Mouse (Mus musculus) limb, embryonic 13.5 days (tissue): ENCODE measurements around the gene Ktn1. TPM values are rescaled to one million over a fixed set of nuclear protein-coding genes. Genes with fewer than 3 reads are reported as not detected.
A peak's percentile ranks its signal among the peaks of the same experiment; 100 is the strongest.

ENCODE experiments used
- ATAC-seq: fragments of 200-750 bp; cut with Nextera tagmentation; 2 replicates; pipeline ENCODE4 v1.8.0; 2017; ENCODE audit warnings: low read depth, moderate number of reproducible peaks, moderate TSS enrichment; ENCODE audit not compliant: low FRiP score
- H3K27ac ChIP-seq: fragments of 300-500 bp; sonication (generic); 2 replicates; pipeline ENCODE4 v1.5.1; 2015; ENCODE audit warnings: inconsistent platforms, mild to moderate bottlenecking, moderate library complexity
- H3K27me3 ChIP-seq: fragments of 300-500 bp; sonication (generic); 2 replicates; pipeline ENCODE4 v1.6.1; 2015; ENCODE audit warnings: mild to moderate bottlenecking, inconsistent platforms
- H3K36me3 ChIP-seq: fragments of 300-500 bp; sonication (generic); 2 replicates; pipeline ENCODE4 v1.6.1; 2015; ENCODE audit warnings: inconsistent platforms, mild to moderate bottlenecking, moderate library complexity
- H3K4me1 ChIP-seq: fragments of 300-500 bp; sonication (generic); 2 replicates; pipeline ENCODE4 v1.6.1; 2015; ENCODE audit warnings: inconsistent platforms
- H3K4me2 ChIP-seq: fragments of 300-500 bp; sonication (generic); replicated peaks from 2 replicates; pipeline ENCODE4 v1.6.1; 2015; ENCODE audit warnings: inconsistent platforms, mild to moderate bottlenecking, moderate library complexity
- H3K4me3 ChIP-seq: fragments of 300-500 bp; sonication (generic); 2 replicates; pipeline ENCODE4 v1.5.1; 2015; ENCODE audit warnings: moderate library complexity, mild to moderate bottlenecking, inconsistent platforms
- H3K9ac ChIP-seq: fragments of 300-500 bp; sonication (generic); 2 replicates; pipeline ENCODE4 v1.6.1; 2015; ENCODE audit warnings: mild to moderate bottlenecking, inconsistent platforms
- H3K9me3 ChIP-seq: fragments of 300-500 bp; sonication (generic); 2 replicates; pipeline ENCODE4 v1.6.1; 2016; ENCODE audit warnings: inconsistent platforms
- WGBS: fragments of 180-500 bp; shearing (Covaris S2); methylation state at CpG from one replicate; pipeline ENCODE4 v1.1.7; 2015; 5-methylcytosine and 5-hydroxymethylcytosine counted together
- polyA plus RNA-seq: library from polyadenylated mRNA; unstranded; fragments of >200 nt; fragmentation: Nextera tagmentation; extraction: Ambion mirVana; gene quantifications from 2 replicates; pipeline ENCODE4 v1.2.1, GENCODE M21; 2015

Ktn1 gene
- polyA plus RNA-seq, 1 experiment from 2014 or later, result 58.7 TPM

DNA sequence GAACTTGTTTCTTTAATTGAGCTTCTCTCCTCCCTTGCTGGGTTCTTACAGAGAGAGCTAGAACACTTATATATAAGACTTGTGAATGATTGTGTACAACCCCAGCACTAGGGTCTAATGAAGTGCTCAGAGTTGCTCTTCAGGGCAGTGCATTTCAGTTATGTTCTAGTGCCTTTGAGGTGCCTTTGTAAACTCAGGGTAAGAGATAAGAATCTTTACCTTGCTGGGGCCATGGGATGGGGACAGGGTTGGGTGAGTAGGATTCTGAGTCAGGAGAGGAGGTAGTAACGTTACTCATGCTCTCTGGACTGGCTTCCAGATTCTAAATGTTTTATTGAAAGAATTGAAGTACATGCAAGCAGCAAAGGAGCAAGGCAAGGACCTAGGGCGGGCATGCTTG, 92.8 kb downstream of the Ktn1 start:
- Histone ChIP-seq H3K27ac (no peak overlapping the region), H3K27me3 (no peaks in the 10 kb centered on the region), H3K4me3 (no peak overlapping the region), H3K4me2 (no peak overlapping the region), H3K36me3 (peaks cover 39% of the 10 kb centered on the region), H3K4me1 (peaks cover 24% of the 10 kb centered on the region), H3K9me3 (no peaks in the 10 kb centered on the region), H3K9ac (no peak overlapping the region)
- no peak for ATAC-seq
- 91% methylated on average over 2 of the region's 2 CpGs for WGBS

DNA sequence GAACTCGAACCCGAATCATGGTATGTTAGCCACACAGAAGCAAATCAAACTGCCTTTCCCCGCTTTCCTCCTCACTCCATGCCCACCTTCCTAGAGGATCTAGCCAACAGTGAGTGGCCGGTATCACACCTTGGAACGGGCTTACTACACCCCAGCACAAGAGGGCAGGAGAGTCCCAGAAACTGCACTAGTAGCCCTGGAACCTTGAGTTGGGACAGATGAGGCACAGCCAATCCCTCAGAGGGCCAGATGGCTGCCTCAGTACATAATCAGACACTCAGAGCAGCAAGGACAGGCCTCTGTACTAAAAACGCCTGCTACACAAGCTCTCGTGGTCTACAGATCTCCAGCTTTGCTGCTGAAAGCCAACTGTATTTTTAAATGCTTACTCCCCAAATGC, 94.4 kb downstream of the Ktn1 start:
- Histone ChIP-seq H3K36me3 (peaks cover 25% of the 10 kb centered on the region), H3K4me3 (no peak overlapping the region), H3K27ac (no peak overlapping the region), H3K4me1 (peaks cover 29% of the 10 kb centered on the region), H3K9ac (no peak overlapping the region), H3K9me3 (no peaks in the 10 kb centered on the region), H3K4me2 (no peak overlapping the region), H3K27me3 (no peaks in the 10 kb centered on the region)
- WGBS, result 91% methylated on average over 7 of the region's 7 CpGs
- no peak for ATAC-seq

DNA sequence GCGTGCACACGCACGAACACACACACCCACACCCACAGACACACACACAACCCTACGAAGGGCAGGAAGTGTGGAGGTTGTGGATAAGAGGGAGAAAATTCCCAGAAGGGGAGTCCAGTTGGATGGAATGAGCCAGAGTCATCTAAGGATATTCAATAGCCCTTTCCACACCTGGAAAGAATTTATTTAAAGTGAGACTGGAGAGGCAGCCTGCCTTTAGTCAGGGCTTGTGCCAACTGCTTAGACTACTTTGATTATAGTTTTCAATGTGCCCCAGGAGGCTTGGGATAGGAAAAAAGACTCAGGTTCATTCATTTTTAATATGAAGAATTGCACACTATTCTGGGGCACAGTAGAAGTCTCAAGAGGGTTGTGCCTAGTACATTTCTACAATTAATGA, 96.8 kb downstream of the Ktn1 start:
- Histone ChIP-seq H3K9me3 (no peaks in the 10 kb centered on the region), H3K4me3 (no peak overlapping the region), H3K4me1 (peaks cover 29% of the 10 kb centered on the region), H3K9ac (no peak overlapping the region), H3K27me3 (no peaks in the 10 kb centered on the region), H3K4me2 (no peak overlapping the region), H3K36me3 (peaks cover 16% of the 10 kb centered on the region), H3K27ac (peak overlapping the region; percentile 3; the same call in 1 of the 2 replicates)
- WGBS, result 58% methylated on average over 4 of the region's 4 CpGs
- peak; percentile 33 for ATAC-seq

DNA sequence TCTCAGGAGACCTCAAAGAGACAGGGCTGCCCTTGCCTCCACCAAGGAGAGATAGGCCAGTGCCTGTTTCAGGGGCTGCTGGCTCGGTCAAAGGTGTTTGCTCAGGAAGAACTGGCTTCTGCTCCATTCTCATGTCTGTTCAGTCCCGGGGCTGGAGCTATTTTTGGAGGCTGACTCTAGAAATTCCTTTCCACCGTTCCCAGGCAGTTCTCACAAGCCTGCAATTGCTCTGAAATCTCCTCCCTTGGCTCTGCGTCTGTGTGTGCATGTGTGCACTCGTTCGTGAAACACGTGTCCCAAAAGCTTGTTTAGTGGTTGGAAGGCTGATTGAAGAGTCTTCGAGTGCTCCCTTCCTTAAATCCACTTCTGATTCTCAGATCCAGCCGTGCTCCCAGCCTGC, 99.3 kb downstream of the Ktn1 start:
- H3K4me3 ChIP-seq, result no peak overlapping the region
- no peaks in the 10 kb centered on the region for H3K27me3 ChIP-seq
- H3K36me3 ChIP-seq, result peaks cover 11% of the 10 kb centered on the region
- H3K9me3 ChIP-seq, result no peaks in the 10 kb centered on the region
- WGBS, result 68% methylated on average over 9 of the region's 9 CpGs
- no peak overlapping the region for H3K9ac ChIP-seq
- no peak overlapping the region for H3K4me2 ChIP-seq
- no peak for ATAC-seq
- peaks cover 35% of the 10 kb centered on the region for H3K4me1 ChIP-seq
- no peak overlapping the region for H3K27ac ChIP-seq

DNA sequence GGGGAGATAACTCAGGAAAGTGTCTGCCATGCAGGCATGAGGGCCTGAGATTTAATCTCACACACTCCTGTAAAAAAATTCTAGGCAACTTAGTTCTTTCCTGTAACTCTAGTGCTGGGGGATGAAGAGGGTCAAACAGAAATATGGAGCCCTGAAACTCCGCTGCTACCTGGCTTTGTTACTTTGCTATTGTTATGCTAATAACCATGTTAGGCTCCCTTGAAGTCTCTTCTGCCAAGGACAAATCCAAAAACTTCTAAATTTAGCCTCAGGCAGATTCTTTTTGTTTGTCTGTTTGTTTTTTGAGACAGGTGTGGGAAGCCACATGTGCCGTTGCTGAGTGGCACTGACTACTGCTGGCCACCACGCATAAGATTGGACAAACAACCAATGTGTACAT, 100.5 kb downstream of the Ktn1 start:
- H3K27me3 ChIP-seq, result no peaks in the 10 kb centered on the region
- no peak for ATAC-seq
- H3K9ac ChIP-seq, result no peak overlapping the region
- H3K4me1 ChIP-seq, result peaks cover 36% of the 10 kb centered on the region
- peaks cover 6% of the 10 kb centered on the region; the same call in 1 of the 2 replicates for H3K36me3 ChIP-seq
- no peaks in the 10 kb centered on the region for H3K9me3 ChIP-seq
- WGBS, result 89% methylated on average over 3 of the region's 3 CpGs
- no peak overlapping the region for H3K27ac ChIP-seq
- no peak overlapping the region for H3K4me3 ChIP-seq
- H3K4me2 ChIP-seq, result no peak overlapping the region

DNA sequence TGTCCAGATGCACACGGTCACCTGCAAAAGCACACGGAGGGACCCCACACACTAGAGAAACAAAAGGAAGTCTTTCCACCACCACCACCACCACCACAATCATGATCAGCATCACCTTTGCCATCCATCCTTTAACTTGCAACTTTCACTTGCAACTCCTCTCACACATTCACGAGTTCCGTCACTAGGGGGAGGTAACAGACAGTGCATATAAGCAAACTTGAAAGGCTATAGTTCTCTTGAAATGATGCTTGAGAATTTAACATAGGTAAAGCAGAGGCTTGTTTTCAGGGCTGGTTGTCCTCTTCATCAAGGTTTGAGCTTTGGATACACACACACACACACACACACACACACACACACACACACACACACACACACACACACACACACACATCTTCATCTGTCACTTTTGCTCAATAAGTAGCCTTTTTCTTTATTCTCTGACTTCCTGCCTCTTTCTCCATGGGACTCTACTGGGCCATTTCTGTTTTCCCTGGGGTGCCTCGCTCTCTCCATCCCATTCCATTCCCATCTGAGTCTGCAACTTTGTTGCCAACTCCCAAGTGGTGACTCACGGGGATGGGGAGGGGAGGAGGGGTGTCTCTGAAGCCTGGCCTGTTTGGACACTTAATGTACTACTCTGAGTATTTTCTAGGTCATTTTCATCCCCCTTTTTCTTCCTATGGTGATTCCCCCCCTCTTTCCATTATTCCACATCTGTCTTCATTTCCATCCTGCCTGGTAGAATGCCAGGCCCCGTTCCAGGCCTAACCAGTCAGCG, 103.4 kb downstream of the Ktn1 start:
- Histone ChIP-seq H3K4me2 (no peak overlapping the region), H3K27me3 (no peaks in the 10 kb centered on the region), H3K36me3 (peaks cover 6% of the 10 kb centered on the region; the same call in 1 of the 2 replicates), H3K9ac (no peak overlapping the region), H3K27ac (no peak overlapping the region), H3K9me3 (no peaks in the 10 kb centered on the region), H3K4me3 (no peak overlapping the region), H3K4me1 (peaks cover 24% of the 10 kb centered on the region)
- WGBS, result 50% methylated on average over 8 of the region's 8 CpGs
- no peak for ATAC-seq

DNA sequence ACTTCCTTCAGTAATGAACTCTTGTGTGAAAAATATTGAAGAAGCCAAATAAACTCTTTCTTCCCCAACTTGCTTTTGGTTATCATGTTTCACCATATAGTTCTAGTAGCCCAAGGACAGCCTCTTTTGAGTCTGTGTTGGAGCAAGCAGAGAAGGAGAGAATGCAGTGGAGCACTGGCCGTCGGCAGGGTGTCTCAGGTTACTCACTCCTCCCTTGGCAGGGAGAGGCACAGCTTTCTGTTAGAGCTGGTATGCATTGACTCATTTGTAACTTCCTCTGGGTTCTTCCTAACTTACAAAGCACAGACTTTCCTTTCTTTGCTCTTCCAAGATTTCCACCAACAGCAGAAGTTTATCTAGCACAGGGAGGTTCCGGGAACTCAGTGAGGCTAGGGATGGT, 105.3 kb downstream of the Ktn1 start:
- no peak for ATAC-seq
- WGBS, result 27% methylated on average over 3 of the region's 3 CpGs
- Histone ChIP-seq H3K27me3 (no peaks in the 10 kb centered on the region), H3K9ac (no peak overlapping the region), H3K9me3 (no peaks in the 10 kb centered on the region), H3K4me3 (no peak overlapping the region), H3K27ac (no peak overlapping the region), H3K36me3 (peaks cover 6% of the 10 kb centered on the region; the same call in 1 of the 2 replicates), H3K4me2 (no peak overlapping the region), H3K4me1 (peaks cover 18% of the 10 kb centered on the region)

DNA sequence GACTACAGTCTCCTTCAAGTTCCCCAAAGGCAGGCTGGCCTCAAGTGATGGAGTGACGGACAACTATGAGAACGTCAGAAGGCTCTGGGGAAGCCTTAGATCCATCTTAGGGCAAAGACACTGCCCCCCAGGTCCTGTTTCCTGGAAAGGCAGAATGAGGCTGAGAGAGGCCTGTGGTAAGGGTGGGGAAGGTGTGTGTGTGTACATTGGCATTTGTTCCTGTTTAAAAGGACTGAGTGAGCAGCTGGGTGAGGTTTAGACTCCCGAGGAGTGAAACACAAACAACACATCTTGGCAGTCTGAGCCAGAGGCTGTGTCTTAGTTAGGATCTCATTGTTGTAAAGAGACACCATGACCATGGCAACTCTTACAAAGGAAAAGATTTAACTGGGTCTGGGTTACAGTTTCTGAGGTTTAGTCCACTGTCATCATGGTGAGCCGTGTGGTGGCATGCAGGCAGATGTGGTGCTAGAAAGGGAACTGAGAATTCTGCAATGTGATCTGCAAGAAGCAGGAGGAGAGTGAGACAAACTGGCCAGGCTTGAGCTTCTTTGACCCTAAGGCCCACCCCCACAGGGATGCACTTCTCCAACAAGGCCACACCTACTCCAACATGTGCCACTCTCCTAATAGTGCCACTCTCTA, 106.1 kb downstream of the Ktn1 start:
- WGBS, result 79% methylated on average over 4 of the region's 4 CpGs
- Histone ChIP-seq H3K9ac (no peak overlapping the region), H3K27ac (no peak overlapping the region), H3K4me1 (peaks cover 18% of the 10 kb centered on the region), H3K9me3 (no peaks in the 10 kb centered on the region), H3K4me2 (no peak overlapping the region), H3K4me3 (no peak overlapping the region), H3K27me3 (no peaks in the 10 kb centered on the region), H3K36me3 (peaks cover 5% of the 10 kb centered on the region; the same call in 1 of the 2 replicates)
- no peak for ATAC-seq

DNA sequence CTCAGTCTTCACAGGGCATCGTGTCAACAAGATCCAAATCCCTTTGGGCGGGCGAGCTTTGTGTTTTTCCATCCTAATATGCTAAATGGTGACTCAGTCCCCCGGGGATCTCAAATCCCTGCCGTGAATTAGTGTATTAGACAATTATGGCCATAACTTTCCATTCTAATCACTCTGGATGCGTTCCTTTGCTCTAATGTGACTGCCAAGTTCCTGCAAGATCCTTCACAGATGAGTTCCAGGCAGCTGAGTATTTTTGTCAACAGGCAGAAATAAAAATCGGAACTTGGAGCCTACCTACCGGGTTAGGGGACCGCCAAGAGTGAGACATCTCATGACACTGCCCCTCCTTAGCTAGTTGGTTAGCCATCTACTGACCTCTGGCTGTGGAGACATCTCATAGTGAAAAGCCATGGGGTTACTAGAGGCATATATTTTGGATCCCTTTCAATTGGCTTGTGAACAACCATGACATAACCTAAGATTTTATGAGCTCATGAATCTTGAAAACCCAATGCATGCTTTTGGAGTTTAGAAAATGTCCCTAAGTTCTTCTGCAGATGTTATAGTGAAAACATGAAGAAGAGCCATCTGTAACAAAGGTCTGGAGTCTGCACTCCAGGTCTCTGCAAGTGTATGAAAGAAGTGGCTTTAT, 108.3 kb downstream of the Ktn1 start:
- H3K36me3 ChIP-seq, result no peaks in the 10 kb centered on the region
- H3K27ac ChIP-seq, result no peak overlapping the region
- peaks cover 18% of the 10 kb centered on the region for H3K4me1 ChIP-seq
- no peak overlapping the region for H3K4me2 ChIP-seq
- H3K27me3 ChIP-seq, result no peaks in the 10 kb centered on the region
- no peak for ATAC-seq
- 85% methylated on average over 9 of the region's 9 CpGs for WGBS
- no peaks in the 10 kb centered on the region for H3K9me3 ChIP-seq
- H3K9ac ChIP-seq, result no peak overlapping the region
- no peak overlapping the region for H3K4me3 ChIP-seq

DNA sequence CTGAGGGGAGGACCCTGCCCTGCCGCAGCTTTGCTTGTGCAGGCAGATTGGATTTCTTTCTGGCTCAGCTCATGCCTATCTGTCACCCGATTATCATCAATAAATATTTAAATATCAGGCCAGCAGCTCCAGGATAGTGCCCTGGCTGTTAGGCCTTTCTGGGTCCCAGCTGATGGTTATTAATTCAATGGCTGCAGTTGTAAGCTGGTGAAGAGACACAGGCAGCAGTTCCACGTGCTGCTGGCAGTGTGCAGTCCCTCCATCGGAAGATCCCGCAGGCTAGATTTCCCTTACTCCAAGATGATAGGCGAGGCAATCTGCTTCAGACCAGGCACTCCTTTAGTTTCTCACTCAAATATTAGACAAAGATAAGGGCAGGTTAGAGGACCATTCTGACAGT, 116.9 kb downstream of the Ktn1 start:
- H3K4me1 ChIP-seq, result no peaks in the 10 kb centered on the region
- WGBS, result 75% methylated on average over 6 of the region's 6 CpGs
- H3K9ac ChIP-seq, result no peak overlapping the region
- H3K27me3 ChIP-seq, result no peaks in the 10 kb centered on the region
- no peak overlapping the region for H3K4me3 ChIP-seq
- no peaks in the 10 kb centered on the region for H3K9me3 ChIP-seq
- no peaks in the 10 kb centered on the region for H3K36me3 ChIP-seq
- H3K27ac ChIP-seq, result no peak overlapping the region
- ATAC-seq, result no peak
- no peak overlapping the region for H3K4me2 ChIP-seq

DNA sequence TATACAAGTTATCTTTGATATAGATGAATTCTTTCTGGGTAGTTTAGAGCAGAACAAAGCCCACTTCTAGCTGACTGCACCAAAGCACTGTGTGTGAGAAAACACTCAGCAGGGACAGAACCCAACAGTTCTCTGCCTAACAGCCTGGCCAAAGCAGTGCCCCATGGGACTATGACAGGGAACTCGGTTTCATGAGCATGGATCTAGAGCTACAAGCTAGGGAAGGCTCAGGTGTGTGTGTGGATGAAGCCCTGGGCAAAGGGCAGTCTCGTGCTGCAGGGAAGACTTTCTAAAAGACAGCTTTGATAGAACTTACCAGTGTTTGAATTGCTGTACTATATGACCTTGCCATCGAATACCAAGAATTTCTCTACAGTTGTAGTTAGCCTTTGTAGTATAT, 117.5 kb downstream of the Ktn1 start:
- H3K4me3 ChIP-seq, result no peak overlapping the region
- no peak for ATAC-seq
- no peaks in the 10 kb centered on the region for H3K27me3 ChIP-seq
- H3K36me3 ChIP-seq, result no peaks in the 10 kb centered on the region
- H3K4me1 ChIP-seq, result 0 out of 2 replicates have a peak, but pooled peaks cover 3% of the 10 kb centered on the region
- 80% methylated on average over 3 of the region's 3 CpGs for WGBS
- no peak overlapping the region for H3K27ac ChIP-seq
- H3K9ac ChIP-seq, result no peak overlapping the region
- H3K9me3 ChIP-seq, result no peaks in the 10 kb centered on the region
- H3K4me2 ChIP-seq, result no peak overlapping the region

DNA sequence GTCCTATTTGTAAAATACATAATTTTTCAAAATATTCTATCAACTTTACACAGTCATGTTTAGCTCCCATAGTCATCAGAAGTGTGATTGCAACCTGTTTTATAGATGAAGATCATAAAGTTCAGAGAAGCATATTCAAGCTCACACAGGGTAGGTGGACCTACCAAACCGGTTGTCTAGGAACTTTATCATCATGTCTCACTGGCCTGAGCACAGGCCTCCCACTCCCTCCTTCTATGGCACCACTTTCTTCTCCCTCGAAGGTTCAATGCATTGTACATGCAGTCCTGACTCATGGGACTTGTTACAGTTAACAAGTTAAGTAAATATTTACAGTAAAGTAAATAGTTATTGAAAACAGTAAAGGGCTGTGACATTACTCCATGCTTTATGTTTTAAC, 118.1 kb downstream of the Ktn1 start:
- no peak for ATAC-seq
- Histone ChIP-seq H3K27ac (no peak overlapping the region), H3K4me3 (no peak overlapping the region)

More for the DNA sequence above, 118.1 kb downstream of the Ktn1 start:
- Histone ChIP-seq H3K9ac (no peak overlapping the region), H3K9me3 (no peaks in the 10 kb centered on the region), H3K36me3 (no peaks in the 10 kb centered on the region), H3K4me1 (0 out of 2 replicates have a peak, but pooled peaks cover 4% of the 10 kb centered on the region), H3K4me2 (no peak overlapping the region), H3K27me3 (no peaks in the 10 kb centered on the region)
- 65% methylated on average over 2 of the region's 2 CpGs for WGBS
